Mouse (Mus musculus): ENCODE data around the gene Psmd9. TPM values are rescaled to one million over a fixed set of nuclear protein-coding genes. Genes with fewer than 3 reads are reported as not detected.
"Not testable (repeated sequence)": the region's sequence is repeated elsewhere in the genome, so short reads cannot be mapped to it uniquely, and the experiment has no call there.

Gene Psmd9
- polyA plus RNA-seq, 1 experiment from 2014 or later = 77.6 TPM

GRCm38 (mm10) chr5:123202771-123203170 is 33.6 kb downstream of the Psmd9 start:
- not testable (repeated sequence) for H3K9me3 ChIP-seq (replicated peaks; ENCODE audit: control insufficient read depth, low read length, poor library complexity, severe bottlenecking); H3K4me1 ChIP-seq (ENCODE audit: control insufficient read depth, insufficient read depth, low read length); H3K4me2 ChIP-seq (ENCODE audit: low read length); H3K9ac ChIP-seq (ENCODE audit: low read depth, low read length); H3K36me3 ChIP-seq (ENCODE audit: control insufficient read depth, insufficient read depth, low read length); H3K4me3 ChIP-seq (ENCODE audit: low read depth, low read length); H3K27me3 ChIP-seq (ENCODE audit: control insufficient read depth, insufficient read depth, low read depth, low read length); H3K27ac ChIP-seq (ENCODE audit: low read length); ATAC-seq
- WGBS = 81% methylated on average over 2 of the region's 4 CpGs

- H3K4me3 ChIP-seq (ENCODE audit: low read depth, low read length); H3K9ac ChIP-seq (ENCODE audit: low read depth, low read length); H3K4me1 ChIP-seq (ENCODE audit: control insufficient read depth, insufficient read depth, low read length); H3K36me3 ChIP-seq (ENCODE audit: control insufficient read depth, insufficient read depth, low read length); H3K9me3 ChIP-seq (replicated peaks; ENCODE audit: control insufficient read depth, low read length, poor library complexity, severe bottlenecking); H3K27me3 ChIP-seq (ENCODE audit: control insufficient read depth, insufficient read depth, low read depth, low read length); H3K27ac ChIP-seq (ENCODE audit: low read length); H3K4me2 ChIP-seq (ENCODE audit: low read length); ATAC-seq: not testable (repeated sequence)
- WGBS = 85% methylated on average over 7 of the region's 7 CpGs
Measured at GRCm38 (mm10) chr5:123203591-123203990, 34.4 kb downstream of the Psmd9 start.

- not testable (repeated sequence) for ATAC-seq; H3K27me3 ChIP-seq (ENCODE audit: control insufficient read depth, insufficient read depth, low read depth, low read length); H3K27ac ChIP-seq (ENCODE audit: low read length); H3K4me3 ChIP-seq (ENCODE audit: low read depth, low read length); H3K9me3 ChIP-seq (replicated peaks; ENCODE audit: control insufficient read depth, low read length, poor library complexity, severe bottlenecking); H3K9ac ChIP-seq (ENCODE audit: low read depth, low read length); H3K4me1 ChIP-seq (ENCODE audit: control insufficient read depth, insufficient read depth, low read length); H3K4me2 ChIP-seq (ENCODE audit: low read length); H3K36me3 ChIP-seq (ENCODE audit: control insufficient read depth, insufficient read depth, low read length)
- 90% methylated on average over 3 of the region's 5 CpGs for WGBS
Measured at GRCm38 (mm10) chr5:123222346-123223050, 53.3 kb downstream of the Psmd9 start.

GRCm38 (mm10) chr5:123223051-123223410 is 53.8 kb downstream of the Psmd9 start:
- no peak overlapping the region for H3K4me3 ChIP-seq (ENCODE audit: low read depth, low read length)
- H3K9ac ChIP-seq (ENCODE audit: low read depth, low read length) = no peak overlapping the region
- no peaks in the 10 kb centered on the region for H3K4me1 ChIP-seq (ENCODE audit: control insufficient read depth, insufficient read depth, low read length)
- H3K9me3 ChIP-seq (replicated peaks; ENCODE audit: control insufficient read depth, low read length, poor library complexity, severe bottlenecking) = no peaks in the 10 kb centered on the region
- H3K36me3 ChIP-seq (ENCODE audit: control insufficient read depth, insufficient read depth, low read length) = no peaks in the 10 kb centered on the region
- H3K27ac ChIP-seq (ENCODE audit: low read length) = no peak overlapping the region
- ATAC-seq = no peak
- H3K4me2 ChIP-seq (ENCODE audit: low read length) = no peak overlapping the region
- no peaks in the 10 kb centered on the region for H3K27me3 ChIP-seq (ENCODE audit: control insufficient read depth, insufficient read depth, low read depth, low read length)
- 87% methylated on average over 4 of the region's 4 CpGs for WGBS

- not testable (repeated sequence) for H3K4me2 ChIP-seq (ENCODE audit: low read length); H3K4me1 ChIP-seq (ENCODE audit: control insufficient read depth, insufficient read depth, low read length); H3K27me3 ChIP-seq (ENCODE audit: control insufficient read depth, insufficient read depth, low read depth, low read length); H3K27ac ChIP-seq (ENCODE audit: low read length); H3K9me3 ChIP-seq (replicated peaks; ENCODE audit: control insufficient read depth, low read length, poor library complexity, severe bottlenecking); ATAC-seq; H3K36me3 ChIP-seq (ENCODE audit: control insufficient read depth, insufficient read depth, low read length); H3K4me3 ChIP-seq (ENCODE audit: low read depth, low read length); H3K9ac ChIP-seq (ENCODE audit: low read depth, low read length)
- WGBS = 63% methylated on average over 5 of the region's 6 CpGs
Measured at GRCm38 (mm10) chr5:123223861-123224260, 54.6 kb downstream of the Psmd9 start.

GRCm38 (mm10) chr5:123226851-123227250 is 57.6 kb downstream of the Psmd9 start:
- 90% methylated on average over 7 of the region's 7 CpGs for WGBS
- Histone ChIP-seq H3K4me3 (ENCODE audit: low read depth, low read length) (no peak overlapping the region), H3K9me3 (replicated peaks; ENCODE audit: control insufficient read depth, low read length, poor library complexity, severe bottlenecking) (no peaks in the 10 kb centered on the region), H3K4me2 (ENCODE audit: low read length) (no peak overlapping the region), H3K27me3 (ENCODE audit: control insufficient read depth, insufficient read depth, low read depth, low read length) (no peaks in the 10 kb centered on the region), H3K27ac (ENCODE audit: low read length) (no peak overlapping the region), H3K9ac (ENCODE audit: low read depth, low read length) (no peak overlapping the region), H3K4me1 (ENCODE audit: control insufficient read depth, insufficient read depth, low read length) (peaks cover 14% of the 10 kb centered on the region), H3K36me3 (ENCODE audit: control insufficient read depth, insufficient read depth, low read length) (no peaks in the 10 kb centered on the region)
- ATAC-seq = no peak

GRCm38 (mm10) chr5:123227762-123228523 is 58.7 kb downstream of the Psmd9 start:
- peak; percentile 82 for ATAC-seq
- Histone ChIP-seq H3K27me3 (ENCODE audit: control insufficient read depth, insufficient read depth, low read depth, low read length) (no peaks in the 10 kb centered on the region), H3K9me3 (replicated peaks; ENCODE audit: control insufficient read depth, low read length, poor library complexity, severe bottlenecking) (no peaks in the 10 kb centered on the region), H3K4me3 (ENCODE audit: low read depth, low read length) (peak overlapping the region; percentile 60), H3K4me1 (ENCODE audit: control insufficient read depth, insufficient read depth, low read length) (peaks cover 14% of the 10 kb centered on the region), H3K9ac (ENCODE audit: low read depth, low read length) (peak overlapping the region; percentile 82), H3K36me3 (ENCODE audit: control insufficient read depth, insufficient read depth, low read length) (no peaks in the 10 kb centered on the region), H3K4me2 (ENCODE audit: low read length) (peak overlapping the region; percentile 89), H3K27ac (ENCODE audit: low read length) (no peak overlapping the region)
- 2% methylated on average over 42 of the region's 42 CpGs for WGBS

- H3K9ac ChIP-seq (ENCODE audit: low read depth, low read length) = peak overlapping the region; percentile 82
- ATAC-seq = no peak
- H3K27me3 ChIP-seq (ENCODE audit: control insufficient read depth, insufficient read depth, low read depth, low read length) = no peaks in the 10 kb centered on the region
- peak overlapping the region; percentile 89 for H3K4me2 ChIP-seq (ENCODE audit: low read length)
- peak overlapping the region; percentile 60 for H3K4me3 ChIP-seq (ENCODE audit: low read depth, low read length)
- no peaks in the 10 kb centered on the region for H3K9me3 ChIP-seq (replicated peaks; ENCODE audit: control insufficient read depth, low read length, poor library complexity, severe bottlenecking)
- peaks cover 14% of the 10 kb centered on the region for H3K4me1 ChIP-seq (ENCODE audit: control insufficient read depth, insufficient read depth, low read length)
- no peaks in the 10 kb centered on the region for H3K36me3 ChIP-seq (ENCODE audit: control insufficient read depth, insufficient read depth, low read length)
- H3K27ac ChIP-seq (ENCODE audit: low read length) = no peak overlapping the region
- 6% methylated on average over 15 of the region's 15 CpGs for WGBS
Measured at GRCm38 (mm10) chr5:123228524-123228922, 59.3 kb downstream of the Psmd9 start.

GRCm38 (mm10) chr5:123229296-123229695 is 60.1 kb downstream of the Psmd9 start:
- H3K4me1 ChIP-seq (ENCODE audit: control insufficient read depth, insufficient read depth, low read length) = peaks cover 14% of the 10 kb centered on the region
- H3K4me2 ChIP-seq (ENCODE audit: low read length) = peak overlapping the region; percentile 89
- no peaks in the 10 kb centered on the region for H3K9me3 ChIP-seq (replicated peaks; ENCODE audit: control insufficient read depth, low read length, poor library complexity, severe bottlenecking)
- no peak overlapping the region for H3K9ac ChIP-seq (ENCODE audit: low read depth, low read length)
- no peak overlapping the region for H3K4me3 ChIP-seq (ENCODE audit: low read depth, low read length)
- WGBS = 91% methylated on average over 6 of the region's 6 CpGs
- no peak overlapping the region for H3K27ac ChIP-seq (ENCODE audit: low read length)
- no peaks in the 10 kb centered on the region for H3K36me3 ChIP-seq (ENCODE audit: control insufficient read depth, insufficient read depth, low read length)
- H3K27me3 ChIP-seq (ENCODE audit: control insufficient read depth, insufficient read depth, low read depth, low read length) = no peaks in the 10 kb centered on the region
- ATAC-seq = no peak
